Mouse (Mus musculus): Measurements from ENCODE around the gene Bank1. TPM values are rescaled to one million over a fixed set of nuclear protein-coding genes. Genes with fewer than 3 reads are reported as not detected.

Bank1 gene
- polyA plus RNA-seq, 1 experiment from 2014 or later, result 0.22 TPM

DNA sequence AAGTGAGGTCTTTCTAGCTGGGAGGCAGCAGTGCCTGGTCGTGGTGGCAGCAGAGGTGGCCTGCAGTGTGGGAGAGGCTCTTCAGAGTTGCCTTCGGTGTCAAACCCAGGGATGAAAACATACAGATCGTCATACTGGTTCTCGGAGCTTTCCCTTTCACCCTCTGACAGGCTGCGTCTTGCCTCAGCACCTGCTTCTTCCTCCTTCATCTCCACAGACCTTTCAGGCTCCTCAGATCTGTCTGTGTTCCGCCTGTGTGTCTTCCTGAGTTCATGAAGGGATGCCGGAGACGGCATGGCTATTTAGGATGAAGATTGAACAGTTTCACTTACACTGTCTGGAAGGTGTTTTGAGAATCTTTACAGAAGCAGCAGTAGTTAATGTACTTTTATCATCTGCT lies 225.6 kb downstream of the Bank1 start:
- Histone ChIP-seq H3K4me1 (ENCODE audit: control insufficient read depth, insufficient read depth, low read length) (no peaks in the 10 kb centered on the region), H3K4me3 (ENCODE audit: low read depth, low read length) (no peak overlapping the region), H3K27me3 (ENCODE audit: control insufficient read depth, insufficient read depth, low read length) (no peaks in the 10 kb centered on the region), H3K9ac (replicated peaks; ENCODE audit: low read length) (no peak overlapping the region), H3K9me3 (replicated peaks; ENCODE audit: control insufficient read depth, low read length) (no peaks in the 10 kb centered on the region), H3K36me3 (replicated peaks; ENCODE audit: control insufficient read depth, insufficient read depth, low read depth, low read length) (no peaks in the 10 kb centered on the region), H3K4me2 (ENCODE audit: low read depth, low read length) (no peak overlapping the region), H3K27ac (replicated peaks; ENCODE audit: low read depth, low read length) (no peak overlapping the region)
- WGBS, result 79% methylated on average over 8 of the region's 8 CpGs
- DNase-seq (ENCODE audit: low spot score), result no peak
- no peak for ATAC-seq (replicated peaks; ENCODE audit: insufficient number of reproducible peaks, low FRiP score, low TSS enrichment, low read depth)

- no peak overlapping the region for H3K9ac ChIP-seq (replicated peaks; ENCODE audit: low read length)
- no peak for DNase-seq (ENCODE audit: low spot score)
- no peaks in the 10 kb centered on the region for H3K4me1 ChIP-seq (ENCODE audit: control insufficient read depth, insufficient read depth, low read length)
- ATAC-seq (replicated peaks; ENCODE audit: insufficient number of reproducible peaks, low FRiP score, low TSS enrichment, low read depth), result no peak
- no peaks in the 10 kb centered on the region for H3K36me3 ChIP-seq (replicated peaks; ENCODE audit: control insufficient read depth, insufficient read depth, low read depth, low read length)
- no peaks in the 10 kb centered on the region for H3K9me3 ChIP-seq (replicated peaks; ENCODE audit: control insufficient read depth, low read length)
- H3K27ac ChIP-seq (replicated peaks; ENCODE audit: low read depth, low read length), result no peak overlapping the region
- no peak overlapping the region for H3K4me3 ChIP-seq (ENCODE audit: low read depth, low read length)
- 86% methylated on average over 7 of the region's 7 CpGs for WGBS
- no peak overlapping the region for H3K4me2 ChIP-seq (ENCODE audit: low read depth, low read length)
- no peaks in the 10 kb centered on the region for H3K27me3 ChIP-seq (ENCODE audit: control insufficient read depth, insufficient read depth, low read length)
These were observed 238.8 kb downstream of the Bank1 start for GRCm38 (mm10) chr3:136086948-136087660.

GRCm38 (mm10) chr3:136086431-136086830 lies 239.4 kb downstream of the Bank1 start:
- Histone ChIP-seq H3K36me3 (replicated peaks; ENCODE audit: control insufficient read depth, insufficient read depth, low read depth, low read length) (no peaks in the 10 kb centered on the region), H3K9ac (replicated peaks; ENCODE audit: low read length) (no peak overlapping the region), H3K27me3 (ENCODE audit: control insufficient read depth, insufficient read depth, low read length) (no peaks in the 10 kb centered on the region), H3K9me3 (replicated peaks; ENCODE audit: control insufficient read depth, low read length) (no peaks in the 10 kb centered on the region), H3K4me1 (ENCODE audit: control insufficient read depth, insufficient read depth, low read length) (no peaks in the 10 kb centered on the region), H3K27ac (replicated peaks; ENCODE audit: low read depth, low read length) (no peak overlapping the region), H3K4me3 (ENCODE audit: low read depth, low read length) (no peak overlapping the region), H3K4me2 (ENCODE audit: low read depth, low read length) (no peak overlapping the region)
- 73% methylated on average over 5 of the region's 5 CpGs for WGBS
- ATAC-seq (replicated peaks; ENCODE audit: insufficient number of reproducible peaks, low FRiP score, low TSS enrichment, low read depth), result no peak
- DNase-seq (ENCODE audit: low spot score), result no peak

DNA sequence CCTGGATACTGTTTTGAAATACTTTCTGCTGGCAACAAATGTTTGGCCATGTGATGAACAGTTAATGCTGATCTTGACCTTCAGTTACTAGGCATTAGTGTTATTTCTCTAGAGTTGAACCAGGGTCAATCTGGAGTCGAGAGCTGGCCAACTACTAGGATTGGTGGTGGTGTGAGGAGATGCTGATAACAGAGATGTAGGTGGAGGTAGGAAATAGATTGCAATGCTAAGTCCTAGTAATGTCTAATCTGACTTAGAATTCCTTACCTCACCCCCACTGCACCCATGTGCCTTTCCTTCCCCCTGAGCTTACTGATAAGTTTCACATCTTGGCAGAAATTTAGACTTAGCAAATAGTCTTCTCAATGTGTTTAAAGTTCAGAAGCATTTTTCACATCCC lies 240.8 kb downstream of the Bank1 start:
- WGBS, result 72% methylated on average over 1 of the region's 1 CpGs
- no peaks in the 10 kb centered on the region for H3K9me3 ChIP-seq (replicated peaks; ENCODE audit: control insufficient read depth, low read length)
- H3K36me3 ChIP-seq (replicated peaks; ENCODE audit: control insufficient read depth, insufficient read depth, low read depth, low read length), result no peaks in the 10 kb centered on the region
- H3K27ac ChIP-seq (replicated peaks; ENCODE audit: low read depth, low read length), result no peak overlapping the region
- H3K9ac ChIP-seq (replicated peaks; ENCODE audit: low read length), result no peak overlapping the region
- no peaks in the 10 kb centered on the region for H3K27me3 ChIP-seq (ENCODE audit: control insufficient read depth, insufficient read depth, low read length)
- H3K4me1 ChIP-seq (ENCODE audit: control insufficient read depth, insufficient read depth, low read length), result no peaks in the 10 kb centered on the region
- DNase-seq (ENCODE audit: low spot score) (no peak), ATAC-seq (replicated peaks; ENCODE audit: insufficient number of reproducible peaks, low FRiP score, low TSS enrichment, low read depth) (no peak)
- H3K4me2 ChIP-seq (ENCODE audit: low read depth, low read length), result no peak overlapping the region
- no peak overlapping the region for H3K4me3 ChIP-seq (ENCODE audit: low read depth, low read length)

- H3K9me3 ChIP-seq (replicated peaks; ENCODE audit: control insufficient read depth, low read length), result no peaks in the 10 kb centered on the region
- ATAC-seq (replicated peaks; ENCODE audit: insufficient number of reproducible peaks, low FRiP score, low TSS enrichment, low read depth), result no peak
- WGBS, result 77% methylated on average over 5 of the region's 5 CpGs
- no peak for DNase-seq (ENCODE audit: low spot score)
- H3K4me3 ChIP-seq (ENCODE audit: low read depth, low read length), result no peak overlapping the region
- H3K4me1 ChIP-seq (ENCODE audit: control insufficient read depth, insufficient read depth, low read length), result no peaks in the 10 kb centered on the region
- H3K27me3 ChIP-seq (ENCODE audit: control insufficient read depth, insufficient read depth, low read length), result no peaks in the 10 kb centered on the region
- no peak overlapping the region for H3K4me2 ChIP-seq (ENCODE audit: low read depth, low read length)
- H3K27ac ChIP-seq (replicated peaks; ENCODE audit: low read depth, low read length), result no peak overlapping the region
- H3K36me3 ChIP-seq (replicated peaks; ENCODE audit: control insufficient read depth, insufficient read depth, low read depth, low read length), result no peaks in the 10 kb centered on the region
- H3K9ac ChIP-seq (replicated peaks; ENCODE audit: low read length), result no peak overlapping the region
These were observed 241.8 kb downstream of the Bank1 start for GRCm38 (mm10) chr3:136084066-136084465.

DNA sequence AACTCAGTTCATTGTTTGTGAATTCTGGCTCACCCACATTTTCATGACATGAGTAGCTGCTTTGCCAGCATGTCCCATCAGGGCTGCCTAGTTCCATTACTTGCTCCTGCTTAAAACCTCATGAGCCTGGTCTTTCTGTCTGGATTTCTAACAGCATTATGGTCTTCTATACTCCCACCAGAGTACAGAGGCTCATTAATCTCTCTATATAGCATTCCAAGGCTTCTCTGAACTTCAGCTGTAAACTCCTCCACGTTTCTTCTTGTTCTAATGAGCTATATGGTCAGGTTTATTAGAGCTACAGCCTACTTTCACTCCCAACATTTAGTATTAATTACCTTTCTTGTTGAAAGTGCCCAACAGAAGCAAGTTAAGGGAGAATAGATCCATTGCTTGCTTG lies 244.6 kb downstream of the Bank1 start:
- Histone ChIP-seq H3K36me3 (replicated peaks; ENCODE audit: control insufficient read depth, insufficient read depth, low read depth, low read length) (no peaks in the 10 kb centered on the region), H3K4me2 (ENCODE audit: low read depth, low read length) (no peak overlapping the region), H3K27ac (replicated peaks; ENCODE audit: low read depth, low read length) (no peak overlapping the region), H3K9me3 (replicated peaks; ENCODE audit: control insufficient read depth, low read length) (no peaks in the 10 kb centered on the region), H3K9ac (replicated peaks; ENCODE audit: low read length) (no peak overlapping the region), H3K4me1 (ENCODE audit: control insufficient read depth, insufficient read depth, low read length) (no peaks in the 10 kb centered on the region), H3K27me3 (ENCODE audit: control insufficient read depth, insufficient read depth, low read length) (no peaks in the 10 kb centered on the region), H3K4me3 (ENCODE audit: low read depth, low read length) (no peak overlapping the region)
- WGBS, result 75% methylated on average over 1 of the region's 1 CpGs
- DNase-seq (ENCODE audit: low spot score) (no peak), ATAC-seq (replicated peaks; ENCODE audit: insufficient number of reproducible peaks, low FRiP score, low TSS enrichment, low read depth) (no peak)

GRCm38 (mm10) chr3:136078535-136078934 lies 247.3 kb downstream of the Bank1 start:
- H3K9ac ChIP-seq (replicated peaks; ENCODE audit: low read length), result no peak overlapping the region
- no peak overlapping the region for H3K4me3 ChIP-seq (ENCODE audit: low read depth, low read length)
- ATAC-seq (replicated peaks; ENCODE audit: insufficient number of reproducible peaks, low FRiP score, low TSS enrichment, low read depth), result no peak
- no peak overlapping the region for H3K4me2 ChIP-seq (ENCODE audit: low read depth, low read length)
- DNase-seq (ENCODE audit: low spot score), result no peak
- H3K27me3 ChIP-seq (ENCODE audit: control insufficient read depth, insufficient read depth, low read length), result no peaks in the 10 kb centered on the region
- H3K4me1 ChIP-seq (ENCODE audit: control insufficient read depth, insufficient read depth, low read length), result no peaks in the 10 kb centered on the region
- 79% methylated on average over 2 of the region's 2 CpGs for WGBS
- H3K36me3 ChIP-seq (replicated peaks; ENCODE audit: control insufficient read depth, insufficient read depth, low read depth, low read length), result no peaks in the 10 kb centered on the region
- H3K27ac ChIP-seq (replicated peaks; ENCODE audit: low read depth, low read length), result no peak overlapping the region
- no peaks in the 10 kb centered on the region for H3K9me3 ChIP-seq (replicated peaks; ENCODE audit: control insufficient read depth, low read length)

GRCm38 (mm10) chr3:136070394-136070793 lies 255.5 kb downstream of the Bank1 start:
- no peak overlapping the region for H3K9ac ChIP-seq (replicated peaks; ENCODE audit: low read length)
- no peaks in the 10 kb centered on the region for H3K36me3 ChIP-seq (replicated peaks; ENCODE audit: control insufficient read depth, insufficient read depth, low read depth, low read length)
- no peaks in the 10 kb centered on the region for H3K27me3 ChIP-seq (ENCODE audit: control insufficient read depth, insufficient read depth, low read length)
- no peaks in the 10 kb centered on the region for H3K9me3 ChIP-seq (replicated peaks; ENCODE audit: control insufficient read depth, low read length)
- no peak overlapping the region for H3K4me3 ChIP-seq (ENCODE audit: low read depth, low read length)
- ATAC-seq (replicated peaks; ENCODE audit: insufficient number of reproducible peaks, low FRiP score, low TSS enrichment, low read depth), result no peak
- no peak for DNase-seq (ENCODE audit: low spot score)
- no peak overlapping the region for H3K4me2 ChIP-seq (ENCODE audit: low read depth, low read length)
- no peak overlapping the region for H3K27ac ChIP-seq (replicated peaks; ENCODE audit: low read depth, low read length)
- WGBS, result 84% methylated on average over 3 of the region's 3 CpGs
- no peaks in the 10 kb centered on the region for H3K4me1 ChIP-seq (ENCODE audit: control insufficient read depth, insufficient read depth, low read length)

Measured in embryonic facial prominence, embryonic 11.5 days (tissue).